Mouse (Mus musculus): ENCODE measurements around the gene Tyms.

DNA sequence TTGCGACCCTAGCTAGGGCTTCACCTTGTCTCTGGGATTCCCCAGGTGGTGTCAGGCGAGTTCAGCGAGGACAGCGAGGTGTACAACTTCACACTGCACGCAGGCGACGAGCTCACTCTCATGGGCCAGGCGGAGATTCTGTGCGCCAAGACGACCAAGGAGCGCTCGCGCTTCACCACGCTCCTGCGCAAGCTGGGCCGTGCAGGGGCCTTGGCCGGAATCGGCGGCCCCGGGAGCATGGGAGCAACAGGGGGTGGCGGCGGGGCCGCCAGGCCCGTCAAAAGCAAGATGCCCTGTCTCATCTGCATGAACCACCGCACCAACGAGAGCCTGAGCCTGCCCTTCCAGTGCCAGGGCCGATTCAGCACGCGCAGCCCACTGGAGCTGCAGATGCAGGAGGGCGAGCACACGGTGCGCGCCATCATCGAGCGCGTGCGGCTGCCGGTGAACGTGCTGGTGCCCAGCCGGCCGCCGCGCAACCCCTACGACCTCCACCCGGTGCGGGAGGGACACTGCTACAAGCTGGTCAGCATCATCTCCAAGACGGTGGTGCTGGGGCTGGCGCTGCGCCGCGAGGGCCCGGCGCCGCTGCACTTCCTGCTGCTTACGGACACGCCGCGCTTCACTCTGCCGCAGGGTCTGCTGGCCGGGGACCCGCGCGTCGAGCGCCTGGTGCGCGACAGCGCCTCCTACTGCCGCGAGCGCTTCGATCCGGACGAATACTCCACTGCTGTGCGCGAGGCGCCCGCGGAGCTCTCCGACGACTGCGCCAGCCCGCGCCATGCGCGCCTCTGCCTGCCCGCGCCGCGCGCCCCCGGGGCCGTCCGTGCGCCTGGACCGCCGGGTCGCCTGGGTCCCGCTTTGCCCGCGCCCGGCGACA is 40.7 kb upstream of the Tyms start:
- TF ChIP-seq CTCF (IDR thresholded peaks at IDR 0.05; ENCODE audit: low read depth, low read length) (peak; percentile 46), EP300 (IDR thresholded peaks at IDR 0.05; ENCODE audit: insufficient read depth, low read depth, low read length) (no peak), POLR2A (IDR thresholded peaks at IDR 0.05; ENCODE audit: insufficient read depth, low read length) (no peak)
